Mouse (Mus musculus) heart, postnatal 4 days (tissue): ENCODE results near the gene Ovol2. TPM values are rescaled to one million over a fixed set of nuclear protein-coding genes. Genes with fewer than 3 reads are reported as not detected.

Experiments used
- DNase-seq: peaks from one replicate; pipeline ENCODE4 v3.0.0; 2021
- total RNA-seq, 2 experiments: library from RNA; stranded (reverse); gene quantifications; 2 replicates each; pipeline ENCODE4 v1.2.3; 2021

The Ovol2 gene
- total RNA-seq, 2 experiments from 2014 or later = not detected

- DNase-seq = no peak
Measured at GRCm38 (mm10) chr2:144267004-144267730, 64.8 kb downstream of the Ovol2 start.

GRCm38 (mm10) chr2:144265916-144266683, 65.8 kb downstream of the Ovol2 start:
- DNase-seq = no peak

DNA sequence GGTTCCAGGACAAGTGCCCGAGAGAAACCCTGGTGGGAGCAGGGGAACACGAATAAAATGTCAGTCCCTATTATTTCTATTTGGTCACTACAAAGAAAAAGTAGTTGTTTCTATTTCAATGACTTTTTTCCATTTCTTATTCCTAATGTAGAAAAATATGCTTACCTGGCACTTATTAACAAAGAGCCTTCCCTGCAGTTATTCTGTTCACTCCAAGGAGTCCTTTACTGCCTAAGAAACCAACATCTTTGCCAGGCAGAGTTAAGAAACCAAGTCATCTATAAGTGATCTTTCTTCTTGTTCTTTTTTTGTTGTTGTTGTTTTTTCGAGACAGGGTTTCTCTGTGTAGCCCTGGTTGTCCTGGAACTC, 66.8 kb downstream of the Ovol2 start:
- no peak for DNase-seq

DNA sequence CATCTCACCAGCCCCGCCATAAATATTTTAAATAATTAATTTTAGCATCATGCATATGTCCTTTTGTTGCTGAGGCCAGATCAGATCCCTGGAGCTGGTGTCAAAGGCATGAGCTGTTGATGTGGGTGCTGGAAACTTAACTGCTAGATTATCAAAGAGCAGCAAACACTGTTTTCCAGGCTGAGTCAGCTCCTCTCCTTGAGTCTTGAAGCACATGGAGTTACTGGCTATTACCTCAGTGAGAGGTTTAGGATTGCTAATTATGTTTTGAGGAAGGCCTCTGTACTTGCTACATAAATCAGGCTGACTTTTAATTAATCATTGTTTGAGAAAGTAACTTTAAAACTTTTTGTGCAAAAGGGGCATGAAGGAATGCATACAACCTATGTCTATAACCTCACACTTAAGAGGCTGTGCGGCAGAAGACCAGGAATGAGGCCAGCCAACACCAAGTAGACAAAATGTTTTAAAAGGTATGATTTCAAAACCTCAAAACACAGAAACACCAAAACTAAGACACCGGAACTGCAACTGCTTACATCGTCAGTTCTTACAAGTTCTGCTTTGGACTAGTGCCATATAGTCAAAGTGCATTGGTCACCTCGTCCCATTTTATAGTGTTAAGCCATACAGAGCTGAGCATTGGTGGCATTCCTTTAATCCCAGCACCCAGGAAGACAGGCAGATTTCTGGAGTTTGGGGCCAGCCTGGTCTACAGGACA, 67.4 kb downstream of the Ovol2 start:
- DNase-seq = no peak

DNA sequence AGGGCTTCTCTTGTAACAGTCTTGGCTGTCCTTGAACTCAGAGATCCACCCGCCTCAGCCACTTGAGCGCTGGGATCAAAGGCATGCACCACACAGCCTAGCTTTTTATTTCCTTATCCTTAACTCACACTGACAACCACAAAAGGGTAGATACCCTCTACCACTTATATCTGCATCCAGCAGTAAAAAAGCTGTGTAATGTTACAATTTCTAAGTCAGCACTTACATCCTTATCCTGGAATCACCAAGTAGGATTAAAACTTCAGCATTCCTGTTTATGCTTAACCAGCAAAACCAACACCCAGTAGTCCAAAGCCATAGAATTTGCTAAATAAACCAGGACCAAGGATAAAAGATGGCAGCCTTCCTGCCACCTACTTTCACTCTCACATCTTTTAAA, 69.1 kb downstream of the Ovol2 start:
- DNase-seq = no peak

Other genes starting within 250 kb of the Ovol2 start
- gene Mgme1, start 61.5 kb downstream of the Ovol2 start, total RNA-seq = 10 to 100 TPM; 10.2 to 11.8 TPM
- gene Snx5, start 61.2 kb downstream of the Ovol2 start, total RNA-seq = 10 to 100 TPM; 65.8 to 68.2 TPM
- 10 to 100 TPM; 28.5 to 29.0 TPM for gene Kat14, start 36.8 kb upstream of the Ovol2 start, total RNA-seq
- gene Pet117, start 36.9 kb upstream of the Ovol2 start, total RNA-seq = 10 to 100 TPM in 1 of 2 experiments, 1 to 10 TPM in 1; 9.3 to 11.7 TPM
- 1 to 10 TPM; 1.5 to 2.6 TPM for gene Dzank1, start 195.3 kb upstream of the Ovol2 start, total RNA-seq
- gene Polr3f, start 195.6 kb upstream of the Ovol2 start, total RNA-seq = 10 to 100 TPM; 18.5 to 19.5 TPM
- 10 to 100 TPM; 11.2 to 11.8 TPM for gene Rbbp9, start 218.7 kb upstream of the Ovol2 start, total RNA-seq
- gene Sec23b, start 224.1 kb upstream of the Ovol2 start, total RNA-seq = 10 to 100 TPM; 37.6 to 37.7 TPM